Mouse (Mus musculus): ENCODE measurements at regions not wholly inside any gene's neighbourhood (a gene's known extent, or its start where the extent isn't known, plus 50 kb on each side); places are given as distances from the start of the nearest gene placed in this dataset.

DNA sequence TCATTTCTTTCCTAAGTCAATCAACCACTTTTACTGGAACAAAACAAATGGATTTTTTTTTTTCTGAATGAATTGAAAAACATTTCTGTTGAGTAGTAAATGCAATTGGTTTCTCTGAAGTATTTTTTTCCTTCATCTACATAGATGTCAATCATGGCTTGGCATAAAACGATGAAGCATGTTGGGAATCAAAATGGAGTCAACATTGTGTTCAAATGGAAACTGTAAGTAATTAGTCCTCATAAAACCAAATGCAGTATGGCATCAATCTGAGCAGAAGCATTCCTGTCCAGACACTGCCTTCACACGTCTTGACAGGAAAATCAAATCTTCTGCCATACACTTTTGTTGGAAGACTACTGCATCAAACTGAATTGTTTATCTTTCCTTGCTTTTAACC is 237.0 kb downstream of the Pcdh18 start:
- no peak for DNase-seq (ENCODE audit: extremely low spot score, low spot score)

DNA sequence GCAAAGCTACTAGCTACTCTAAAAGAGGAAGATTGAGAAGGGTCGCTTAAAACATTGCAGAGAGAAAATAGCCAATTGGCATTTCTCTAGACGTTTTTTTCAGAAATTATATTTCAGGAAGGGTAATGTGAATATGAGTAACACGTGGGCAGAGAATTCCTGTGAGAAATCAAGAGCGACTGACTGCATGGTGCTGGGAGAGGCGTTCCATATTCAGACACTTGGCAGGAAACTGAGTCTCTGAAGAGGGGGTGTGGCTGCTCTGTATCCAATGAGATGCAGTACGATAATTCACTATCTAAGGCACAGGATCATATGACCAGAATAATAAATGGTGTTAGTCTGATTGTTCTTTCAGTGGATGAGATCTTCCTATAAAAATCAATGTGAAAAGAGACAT is 252.5 kb downstream of the Pcdh18 start:
- no peak for DNase-seq (ENCODE audit: extremely low spot score, low spot score)

DNA sequence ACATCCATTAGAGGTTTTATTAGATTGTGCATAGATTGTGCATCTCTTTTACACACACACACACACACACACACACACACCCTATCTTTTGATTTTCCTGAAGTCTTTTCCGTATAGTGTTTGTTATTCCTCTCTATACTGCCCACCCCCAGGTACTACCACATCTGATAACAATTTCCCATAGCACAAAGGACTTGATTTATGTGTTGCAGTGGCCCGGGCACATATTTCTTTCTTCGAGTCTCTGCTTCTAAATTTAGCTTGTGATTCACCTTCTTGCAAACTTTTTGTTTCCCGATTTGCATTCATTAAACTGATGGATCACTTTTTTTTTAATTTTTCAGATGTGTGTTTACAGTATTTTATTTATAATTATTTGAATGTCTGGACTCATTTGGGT is 254.8 kb downstream of the Pcdh18 start:
- no peak for DNase-seq (ENCODE audit: extremely low spot score, low spot score)

DNA sequence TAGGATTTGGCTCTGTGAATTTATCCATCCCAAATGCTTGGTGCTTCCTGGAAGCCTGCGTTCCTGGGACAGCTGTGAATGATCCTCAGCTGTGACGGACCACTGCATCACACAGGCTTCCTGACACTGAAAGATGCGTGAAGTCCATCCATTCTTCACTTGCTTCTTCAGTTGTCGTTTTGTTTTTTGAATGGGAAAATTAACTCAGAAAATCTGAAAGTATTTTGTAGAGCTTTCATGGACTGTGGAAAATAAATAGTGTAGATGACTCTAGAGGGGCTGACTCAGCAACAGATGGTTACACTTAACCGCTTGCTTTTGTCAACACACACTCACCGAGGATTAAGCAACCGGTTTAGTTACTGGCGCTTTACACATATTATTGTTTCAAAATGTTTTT is 272.0 kb downstream of the Pcdh18 start:
- DNase-seq (ENCODE audit: extremely low spot score, low spot score): no peak
